Mouse (Mus musculus): Measurements from ENCODE around the gene Scgb1a1. TPM values are rescaled to one million over a fixed set of nuclear protein-coding genes. Genes with fewer than 3 reads are reported as not detected.
"Not testable (repeated sequence)": the region's sequence is repeated elsewhere in the genome, so short reads cannot be mapped to it uniquely, and the experiment has no call there.

Scgb1a1 gene
- polyA plus RNA-seq, 1 experiment, result not detected

DNA sequence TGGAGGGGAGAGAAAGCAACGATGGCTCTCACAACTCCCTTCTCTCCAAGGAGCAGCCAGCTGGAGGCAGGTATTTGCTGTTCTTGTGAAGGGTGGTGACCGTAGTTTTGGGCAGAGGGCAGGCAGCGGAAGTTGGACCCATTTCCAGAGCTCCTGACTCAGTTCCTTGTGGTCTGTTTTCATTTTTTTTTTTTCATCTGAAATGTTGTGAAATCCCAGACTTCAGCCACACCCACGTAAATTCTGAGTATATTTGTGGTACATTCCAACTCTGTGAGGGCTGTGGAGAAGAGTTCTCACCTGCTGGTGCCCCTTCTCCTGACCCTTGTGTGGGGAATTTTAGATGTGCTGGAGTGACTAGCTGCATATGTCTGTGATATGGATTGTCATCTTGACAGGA is 27.7 kb downstream of the Scgb1a1 start:
- Histone ChIP-seq H3K4me3 (ENCODE audit: insufficient read depth, low read length) (no peak overlapping the region), H3K27ac (ENCODE audit: insufficient read depth, low read length) (no peak overlapping the region), H3K4me1 (ENCODE audit: control insufficient read depth, insufficient read depth, low read length) (no peaks in the 10 kb centered on the region)
- TF ChIP-seq CTCF (IDR thresholded peaks at IDR 0.05; ENCODE audit: extremely low read depth, insufficient read depth, low read length) (no peak), POLR2A (IDR thresholded peaks at IDR 0.05; ENCODE audit: extremely low read depth, insufficient read depth, low read length) (no peak)

DNA sequence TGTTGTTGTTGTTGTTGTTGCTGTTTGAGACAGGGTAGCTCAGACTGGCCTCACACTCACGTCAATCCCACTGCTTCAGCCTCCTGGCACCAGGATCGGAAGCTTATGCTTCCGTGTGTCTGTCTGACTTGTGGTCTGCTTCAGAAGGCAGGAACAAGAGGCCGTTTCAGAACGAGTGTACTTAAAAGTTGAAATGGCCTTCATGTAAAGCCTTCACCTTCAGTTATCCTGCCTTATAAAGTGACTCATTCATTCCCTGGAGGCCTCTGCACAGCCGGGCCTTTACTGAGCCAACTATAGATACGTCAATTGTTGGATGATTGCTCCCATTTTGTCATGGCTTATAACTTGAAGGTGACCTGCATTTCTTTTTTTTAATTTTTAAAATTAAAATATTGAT is 28.4 kb downstream of the Scgb1a1 start:
- Histone ChIP-seq H3K27ac (ENCODE audit: insufficient read depth, low read length) (no peak overlapping the region), H3K4me3 (ENCODE audit: insufficient read depth, low read length) (no peak overlapping the region), H3K4me1 (ENCODE audit: control insufficient read depth, insufficient read depth, low read length) (no peaks in the 10 kb centered on the region)
- no peak for TF ChIP-seq POLR2A (IDR thresholded peaks at IDR 0.05; ENCODE audit: extremely low read depth, insufficient read depth, low read length)
- TF ChIP-seq CTCF (IDR thresholded peaks at IDR 0.05; ENCODE audit: extremely low read depth, insufficient read depth, low read length), result no peak

DNA sequence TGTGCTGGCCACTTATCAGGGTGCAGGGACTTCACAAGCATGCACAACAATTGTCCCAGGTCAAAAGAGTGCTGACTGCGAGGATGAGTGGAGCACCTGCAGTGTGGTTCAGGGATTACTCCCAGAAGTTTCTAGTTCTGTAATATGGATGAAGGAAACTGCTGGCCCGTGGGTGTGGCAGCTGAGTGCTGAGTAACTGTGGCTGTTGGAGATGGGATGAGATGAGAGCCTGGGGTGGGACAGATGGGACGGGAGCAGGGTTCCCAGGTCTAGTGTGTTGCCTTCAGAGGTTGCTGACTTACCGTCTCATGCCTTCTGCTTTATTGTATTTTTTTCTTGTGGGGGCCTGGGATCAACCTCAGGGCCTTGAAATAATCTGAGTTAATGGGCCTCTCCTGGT is 28.8 kb downstream of the Scgb1a1 start:
- TF ChIP-seq POLR2A (IDR thresholded peaks at IDR 0.05; ENCODE audit: extremely low read depth, insufficient read depth, low read length), result no peak
- no peak for TF ChIP-seq CTCF (IDR thresholded peaks at IDR 0.05; ENCODE audit: extremely low read depth, insufficient read depth, low read length)
- no peak overlapping the region for H3K4me3 ChIP-seq (ENCODE audit: insufficient read depth, low read length)
- no peak overlapping the region for H3K27ac ChIP-seq (ENCODE audit: insufficient read depth, low read length)
- H3K4me1 ChIP-seq (ENCODE audit: control insufficient read depth, insufficient read depth, low read length), result no peaks in the 10 kb centered on the region

GRCm38 (mm10) chr19:9058331-9058884 is 29.4 kb downstream of the Scgb1a1 start:
- Histone ChIP-seq H3K27ac (ENCODE audit: insufficient read depth, low read length) (no peak overlapping the region), H3K4me3 (ENCODE audit: insufficient read depth, low read length) (no peak overlapping the region), H3K4me1 (ENCODE audit: control insufficient read depth, insufficient read depth, low read length) (no peaks in the 10 kb centered on the region)
- TF ChIP-seq CTCF (IDR thresholded peaks at IDR 0.05; ENCODE audit: extremely low read depth, insufficient read depth, low read length) (no peak), POLR2A (IDR thresholded peaks at IDR 0.05; ENCODE audit: extremely low read depth, insufficient read depth, low read length) (no peak)

DNA sequence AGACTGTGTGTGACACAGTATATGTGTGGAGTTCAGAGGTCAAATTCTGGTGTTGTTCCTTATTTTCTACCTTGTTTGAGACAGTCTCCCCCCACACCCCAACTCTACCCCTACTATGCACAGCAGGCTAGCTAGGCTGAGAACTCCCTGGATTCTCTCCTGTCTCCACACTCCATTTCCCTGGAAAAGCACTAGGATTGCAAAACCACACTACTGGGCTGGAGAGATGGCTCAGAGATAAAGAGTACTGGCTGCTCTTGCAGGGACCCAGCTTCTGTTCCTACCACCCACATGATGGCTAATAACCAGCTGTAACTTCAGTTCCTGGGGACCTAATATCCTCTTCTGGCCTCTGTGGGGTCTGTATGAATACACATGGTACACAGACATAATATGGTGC is 30.1 kb downstream of the Scgb1a1 start:
- H3K27ac ChIP-seq (ENCODE audit: insufficient read depth, low read length), result no peak overlapping the region
- TF ChIP-seq CTCF (IDR thresholded peaks at IDR 0.05; ENCODE audit: extremely low read depth, insufficient read depth, low read length) (no peak), POLR2A (IDR thresholded peaks at IDR 0.05; ENCODE audit: extremely low read depth, insufficient read depth, low read length) (no peak)
- no peaks in the 10 kb centered on the region for H3K4me1 ChIP-seq (ENCODE audit: control insufficient read depth, insufficient read depth, low read length)
- no peak overlapping the region for H3K4me3 ChIP-seq (ENCODE audit: insufficient read depth, low read length)

- H3K27ac ChIP-seq (ENCODE audit: insufficient read depth, low read length), result no peak overlapping the region
- TF ChIP-seq CTCF (IDR thresholded peaks at IDR 0.05; ENCODE audit: extremely low read depth, insufficient read depth, low read length) (no peak), POLR2A (IDR thresholded peaks at IDR 0.05; ENCODE audit: extremely low read depth, insufficient read depth, low read length) (no peak)
These were observed 31.9 kb downstream of the Scgb1a1 start for GRCm38 (mm10) chr19:9055703-9056355.

GRCm38 (mm10) chr19:9055153-9055552 is 32.6 kb downstream of the Scgb1a1 start:
- H3K4me1 ChIP-seq (ENCODE audit: control insufficient read depth, insufficient read depth, low read length), result no peaks in the 10 kb centered on the region
- H3K4me3 ChIP-seq (ENCODE audit: insufficient read depth, low read length), result no peak overlapping the region
- no peak for TF ChIP-seq POLR2A (IDR thresholded peaks at IDR 0.05; ENCODE audit: extremely low read depth, insufficient read depth, low read length)
- TF ChIP-seq CTCF (IDR thresholded peaks at IDR 0.05; ENCODE audit: extremely low read depth, insufficient read depth, low read length), result peak; percentile 61
- no peak overlapping the region for H3K27ac ChIP-seq (ENCODE audit: insufficient read depth, low read length)

More at GRCm38 (mm10) chr19:9055703-9056355, 31.9 kb downstream of the Scgb1a1 start:
- no peaks in the 10 kb centered on the region for H3K4me1 ChIP-seq (ENCODE audit: control insufficient read depth, insufficient read depth, low read length)
- H3K4me3 ChIP-seq (ENCODE audit: insufficient read depth, low read length), result no peak overlapping the region

DNA sequence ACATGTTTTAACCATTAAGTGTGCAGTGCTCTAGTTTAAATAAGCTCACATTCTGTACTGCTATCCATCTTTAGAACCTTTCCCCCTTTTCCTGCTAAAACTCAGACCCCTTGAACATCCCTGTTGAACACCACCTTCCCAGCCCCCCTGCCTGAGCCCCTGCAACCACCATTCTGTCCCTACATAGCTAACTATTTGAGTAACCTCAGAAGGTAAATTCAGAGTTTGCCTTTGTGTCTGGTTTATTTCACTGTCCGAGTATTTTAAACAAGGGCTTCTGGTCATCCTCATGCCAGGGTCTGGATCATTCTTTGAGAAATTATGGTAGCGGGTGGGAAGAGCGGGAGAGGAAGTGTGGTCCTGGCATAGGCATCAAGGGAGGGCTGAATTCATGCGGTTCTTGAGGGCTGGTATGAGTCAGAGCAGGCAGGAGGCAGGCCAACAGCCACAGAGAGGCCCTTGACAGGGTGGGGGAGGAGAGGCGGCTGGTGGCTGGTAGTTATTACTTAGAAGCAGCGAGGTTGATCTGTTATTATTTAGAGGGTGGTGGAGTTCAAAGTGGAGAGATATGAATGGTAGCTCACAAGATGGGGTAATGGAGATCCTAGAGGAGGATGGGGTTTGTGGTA is 34.8 kb downstream of the Scgb1a1 start:
- no peak for TF ChIP-seq POLR2A (IDR thresholded peaks at IDR 0.05; ENCODE audit: extremely low read depth, insufficient read depth, low read length)
- TF ChIP-seq CTCF (IDR thresholded peaks at IDR 0.05; ENCODE audit: extremely low read depth, insufficient read depth, low read length), result no peak

DNA sequence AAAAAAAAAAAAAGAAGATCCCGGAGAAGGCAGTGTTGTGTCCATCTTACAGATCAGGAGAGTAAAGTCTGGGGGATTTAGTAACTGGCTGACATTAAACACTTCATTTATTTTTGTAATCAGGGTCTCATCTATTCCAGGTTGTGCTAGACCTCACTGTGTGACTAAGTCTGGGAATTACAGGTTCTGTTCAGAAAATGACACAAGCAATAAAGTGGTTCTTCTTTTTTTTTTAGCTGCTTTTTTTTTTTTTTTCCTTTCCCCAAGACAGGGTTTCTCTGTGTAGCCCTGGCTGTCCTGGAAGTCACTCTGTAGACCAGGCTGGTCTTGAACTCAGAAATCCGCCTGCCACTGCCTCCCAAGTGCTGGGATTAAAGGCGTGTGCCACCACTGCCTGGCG is 35.8 kb downstream of the Scgb1a1 start:
- not testable (repeated sequence) for H3K27ac ChIP-seq (ENCODE audit: insufficient read depth, low read length); H3K4me3 ChIP-seq (ENCODE audit: insufficient read depth, low read length); H3K4me1 ChIP-seq (ENCODE audit: control insufficient read depth, insufficient read depth, low read length)

More for the DNA sequence above, 34.8 kb downstream of the Scgb1a1 start:
- H3K4me1 ChIP-seq (ENCODE audit: control insufficient read depth, insufficient read depth, low read length), result no peaks in the 10 kb centered on the region
- no peak overlapping the region for H3K4me3 ChIP-seq (ENCODE audit: insufficient read depth, low read length)
- no peak overlapping the region for H3K27ac ChIP-seq (ENCODE audit: insufficient read depth, low read length)

All from cortical plate, adult 2 months (tissue).